Mouse (Mus musculus): Measurements from ENCODE around the gene Tnfrsf22.

The Tnfrsf22 gene

GRCm38 (mm10) chr7:143631503-143631902 is 18.0 kb downstream of the Tnfrsf22 start:
- no peak for DNase-seq (ENCODE audit: low spot score)

GRCm38 (mm10) chr7:143629501-143629900 is 20.0 kb downstream of the Tnfrsf22 start:
- no peak for DNase-seq (ENCODE audit: low spot score)

- DNase-seq (ENCODE audit: low spot score) = no peak
Measured at GRCm38 (mm10) chr7:143628540-143628939, 20.9 kb downstream of the Tnfrsf22 start, which contains the start of gene Tnfrsf26. TSS of gene Tnfrsf26 (minus strand) at chr7:143628722.

- DNase-seq (ENCODE audit: low spot score) = no peak
Measured at GRCm38 (mm10) chr7:143627555-143628286, 21.7 kb downstream of the Tnfrsf22 start.

- DNase-seq (ENCODE audit: low spot score) = no peak
Measured at GRCm38 (mm10) chr7:143626178-143626577, 23.3 kb downstream of the Tnfrsf22 start.

- DNase-seq (ENCODE audit: low spot score) = no peak
Measured at GRCm38 (mm10) chr7:143625151-143625550, 24.3 kb downstream of the Tnfrsf22 start.

GRCm38 (mm10) chr7:143624561-143624960 is 24.9 kb downstream of the Tnfrsf22 start:
- no peak for DNase-seq (ENCODE audit: low spot score)

GRCm38 (mm10) chr7:143620951-143621350 is 28.5 kb downstream of the Tnfrsf22 start:
- no peak for DNase-seq (ENCODE audit: low spot score)

- no peak for DNase-seq (ENCODE audit: low spot score)
Measured at GRCm38 (mm10) chr7:143614404-143615135, 34.9 kb downstream of the Tnfrsf22 start.

GRCm38 (mm10) chr7:143612215-143612614 is 37.2 kb downstream of the Tnfrsf22 start:
- DNase-seq (ENCODE audit: low spot score) = no peak

- DNase-seq (ENCODE audit: low spot score) = no peak
Measured at GRCm38 (mm10) chr7:143605321-143605720, 44.1 kb downstream of the Tnfrsf22 start.

GRCm38 (mm10) chr7:143604889-143605288 is 44.6 kb downstream of the Tnfrsf22 start:
- DNase-seq (ENCODE audit: low spot score) = no peak

- DNase-seq (ENCODE audit: low spot score) = no peak
Measured at GRCm38 (mm10) chr7:143601705-143602104, 47.8 kb downstream of the Tnfrsf22 start.

GRCm38 (mm10) chr7:143600231-143600740 is 49.2 kb downstream of the Tnfrsf22 start:
- no peak for DNase-seq (ENCODE audit: low spot score)

- DNase-seq (ENCODE audit: low spot score) = peak; percentile 92
Measured at GRCm38 (mm10) chr7:143599428-143600230, 49.8 kb downstream of the Tnfrsf22 start, which contains the start of gene Cars. TSS of gene Cars (minus strand) at chr7:143600090.

- DNase-seq (ENCODE audit: low spot score) = no peak
Measured at GRCm38 (mm10) chr7:143594865-143595264, 54.6 kb downstream of the Tnfrsf22 start.

GRCm38 (mm10) chr7:143592255-143592654 is 57.2 kb downstream of the Tnfrsf22 start:
- no peak for DNase-seq (ENCODE audit: low spot score)

- no peak for DNase-seq (ENCODE audit: low spot score)
Measured at GRCm38 (mm10) chr7:143588006-143588405, 61.5 kb downstream of the Tnfrsf22 start.

GRCm38 (mm10) chr7:143587586-143587985 is 61.9 kb downstream of the Tnfrsf22 start:
- no peak for DNase-seq (ENCODE audit: low spot score)
